Mouse (Mus musculus): ENCODE measurements at regions not wholly inside any gene's neighbourhood (a gene's known extent, or its start where the extent isn't known, plus 50 kb on each side); places are given as distances from the start of the nearest gene placed in this dataset.

DNA sequence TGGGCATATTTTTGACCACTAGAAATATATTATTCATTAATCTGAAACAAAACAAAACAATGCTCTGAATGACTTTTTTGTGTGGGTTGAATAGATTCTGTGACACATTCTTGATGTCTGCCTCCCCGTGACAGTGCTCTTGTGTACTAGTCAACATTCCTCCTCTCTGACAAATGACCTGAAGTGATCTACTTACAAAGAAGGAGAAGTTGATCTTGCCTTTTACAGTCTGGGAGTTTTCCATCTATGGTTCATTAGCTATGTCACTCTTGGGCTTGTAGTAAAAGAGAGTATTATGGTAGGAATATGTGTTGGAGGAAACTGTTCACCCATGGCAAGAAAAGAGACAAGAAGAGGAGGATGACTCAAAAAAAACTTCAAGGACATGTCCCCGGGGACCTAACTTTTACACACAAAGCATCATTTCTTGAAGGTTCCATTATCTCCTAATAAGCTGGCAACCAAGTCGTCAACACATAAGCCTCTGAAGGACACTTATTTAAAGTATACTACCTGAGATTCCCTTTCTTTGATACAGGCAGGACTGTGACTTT lies 217.9 kb downstream of the Gm21750 start:
- Histone ChIP-seq H3K9ac (no peak overlapping the region), H3K27ac (no peak overlapping the region), H3K4me3 (no peak overlapping the region), H3K36me3 (ENCODE audit: poor library complexity, severe bottlenecking) (no peaks in the 10 kb centered on the region), H3K4me1 (no peaks in the 10 kb centered on the region), H3K9me3 (replicated peaks) (no peaks in the 10 kb centered on the region), H3K4me2 (no peak overlapping the region), H3K27me3 (no peaks in the 10 kb centered on the region)
- WGBS = 76% methylated on average over 3 of the region's 3 CpGs
- no peak for ATAC-seq

DNA sequence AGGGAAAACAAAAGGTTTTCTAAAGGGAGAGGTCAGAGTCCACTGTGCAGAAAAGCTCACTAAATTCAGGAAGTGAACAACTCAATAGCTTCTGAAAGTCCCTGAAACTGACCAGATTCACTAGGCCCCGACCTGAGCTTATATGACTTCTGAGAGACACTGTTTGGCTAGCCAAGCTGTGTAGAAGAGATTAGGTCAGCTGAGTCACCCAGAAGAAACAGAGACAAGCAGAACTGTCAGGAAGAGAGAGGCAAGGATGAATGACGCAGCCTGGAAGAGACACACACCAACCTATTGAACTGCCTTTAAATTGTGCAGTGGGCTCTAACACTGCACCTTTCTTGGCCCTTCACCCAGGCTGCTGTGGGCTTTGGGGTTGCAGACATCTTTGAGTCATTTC lies 230.4 kb downstream of the Gm21750 start:
- WGBS = 75% methylated on average over 2 of the region's 2 CpGs
- H3K9me3 ChIP-seq (replicated peaks) = no peaks in the 10 kb centered on the region

DNA sequence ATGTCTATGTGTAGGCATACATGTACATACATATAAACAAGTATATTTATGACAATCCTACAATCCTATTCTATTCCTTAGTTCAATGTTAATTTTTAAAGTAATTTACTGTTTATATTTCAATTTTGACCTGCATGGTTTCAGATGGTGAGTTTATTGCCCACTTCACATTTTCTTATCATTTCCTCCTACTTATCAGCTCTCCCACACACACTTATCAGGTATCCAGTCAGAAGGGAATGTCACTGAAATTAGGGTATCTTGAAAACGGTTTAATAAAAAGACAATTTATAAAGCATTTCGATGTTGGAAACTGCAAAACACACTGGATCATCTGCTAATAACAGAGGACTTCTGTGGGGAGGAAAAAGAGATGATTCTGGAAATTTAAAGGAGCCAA lies 233.8 kb downstream of the Gm21750 start:
- Histone ChIP-seq H3K4me3 (no peak overlapping the region), H3K9me3 (replicated peaks) (no peaks in the 10 kb centered on the region), H3K27ac (no peak overlapping the region), H3K36me3 (ENCODE audit: poor library complexity, severe bottlenecking) (no peaks in the 10 kb centered on the region), H3K27me3 (no peaks in the 10 kb centered on the region), H3K4me2 (no peak overlapping the region), H3K4me1 (no peaks in the 10 kb centered on the region), H3K9ac (no peak overlapping the region)
- ATAC-seq = no peak
- WGBS = 88% methylated on average over 2 of the region's 2 CpGs

More for the DNA sequence above, 230.4 kb downstream of the Gm21750 start:
- Histone ChIP-seq H3K9ac (no peak overlapping the region), H3K4me1 (no peaks in the 10 kb centered on the region), H3K27ac (no peak overlapping the region), H3K27me3 (no peaks in the 10 kb centered on the region), H3K4me2 (no peak overlapping the region), H3K4me3 (no peak overlapping the region), H3K36me3 (ENCODE audit: poor library complexity, severe bottlenecking) (no peaks in the 10 kb centered on the region)
- no peak for ATAC-seq

DNA sequence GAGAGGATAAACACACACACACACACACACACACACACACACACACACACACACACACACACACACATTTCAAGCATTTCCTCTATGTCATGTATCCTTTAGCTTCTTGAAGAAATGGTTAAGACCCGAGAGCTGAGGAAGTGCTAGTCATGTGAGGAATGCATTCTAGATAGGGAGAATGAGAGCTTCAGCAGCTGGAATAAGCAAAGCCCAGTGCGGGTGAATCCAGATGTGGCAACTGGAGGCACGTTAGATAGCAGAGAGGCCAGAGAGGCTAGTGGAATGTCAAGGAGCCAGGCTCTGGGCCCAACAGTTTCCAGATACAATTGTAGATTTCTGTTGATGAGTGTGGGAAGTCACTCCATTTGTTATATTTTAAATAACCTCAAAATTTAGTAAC lies 234.2 kb downstream of the Gm21750 start:
- no peak overlapping the region for H3K27ac ChIP-seq
- no peaks in the 10 kb centered on the region for H3K36me3 ChIP-seq (ENCODE audit: poor library complexity, severe bottlenecking)
- no peak overlapping the region for H3K4me2 ChIP-seq
- H3K4me1 ChIP-seq = no peaks in the 10 kb centered on the region
- H3K27me3 ChIP-seq = no peaks in the 10 kb centered on the region
- ATAC-seq = no peak
- H3K9me3 ChIP-seq (replicated peaks) = no peaks in the 10 kb centered on the region
- H3K9ac ChIP-seq = no peak overlapping the region
- H3K4me3 ChIP-seq = no peak overlapping the region
- WGBS = 90% methylated on average over 3 of the region's 3 CpGs

DNA sequence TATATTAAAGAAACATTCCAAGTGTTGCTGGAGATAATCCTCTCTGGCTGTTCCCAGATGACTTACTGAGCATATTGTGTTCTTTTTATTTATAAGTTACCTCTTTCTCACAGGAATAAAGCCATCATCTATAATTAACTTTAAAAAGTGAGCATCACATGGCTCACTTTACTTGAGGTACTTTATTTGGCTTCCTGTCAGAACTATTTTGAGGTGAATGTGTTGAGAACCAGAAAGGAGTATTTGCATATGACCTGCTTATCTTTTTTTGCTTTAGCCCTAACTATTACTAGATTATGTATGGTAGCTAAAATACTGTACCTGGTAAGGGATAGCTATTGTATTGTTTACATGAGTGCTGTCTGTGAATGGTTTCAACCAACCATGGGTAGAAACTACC lies 238.1 kb downstream of the Gm21750 start:
- H3K27ac ChIP-seq = no peak overlapping the region
- no peak for ATAC-seq

DNA sequence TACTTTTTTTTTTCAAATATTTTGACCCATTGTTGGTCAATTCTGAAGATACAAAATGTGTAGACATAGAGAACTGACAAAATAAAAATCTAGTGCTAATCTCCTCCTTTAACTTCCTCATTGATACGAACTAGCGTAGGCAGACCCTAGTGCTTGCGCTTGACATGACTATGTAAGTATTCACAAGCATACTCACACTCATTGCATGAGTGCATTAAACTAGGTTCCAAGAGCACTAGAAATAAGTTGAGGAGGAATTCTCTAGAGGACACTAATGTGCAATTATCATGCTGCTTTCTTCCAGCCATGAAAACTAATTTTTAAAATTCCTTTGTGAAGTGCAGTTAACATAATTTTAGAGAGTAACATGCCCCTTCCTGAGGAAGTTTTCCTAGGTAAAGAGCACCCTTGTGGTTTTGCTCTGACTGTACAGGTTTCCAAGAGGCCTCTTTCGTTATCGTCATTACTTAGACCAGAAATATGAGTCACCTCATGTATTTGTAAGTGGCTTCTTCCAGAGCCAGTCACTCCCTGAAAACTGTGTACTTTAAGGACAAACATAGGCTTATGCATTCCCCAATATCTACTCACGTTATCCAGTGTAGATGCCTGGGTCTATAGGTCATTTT lies 241.2 kb downstream of the Gm21750 start:
- no peak overlapping the region for H3K4me2 ChIP-seq

More for the DNA sequence above, 238.1 kb downstream of the Gm21750 start:
- H3K4me2 ChIP-seq = no peak overlapping the region
- no peaks in the 10 kb centered on the region for H3K27me3 ChIP-seq
- no peak overlapping the region for H3K9ac ChIP-seq
- H3K9me3 ChIP-seq (replicated peaks) = no peaks in the 10 kb centered on the region
- H3K4me1 ChIP-seq = no peaks in the 10 kb centered on the region
- H3K36me3 ChIP-seq (ENCODE audit: poor library complexity, severe bottlenecking) = no peaks in the 10 kb centered on the region
- H3K4me3 ChIP-seq = no peak overlapping the region

DNA sequence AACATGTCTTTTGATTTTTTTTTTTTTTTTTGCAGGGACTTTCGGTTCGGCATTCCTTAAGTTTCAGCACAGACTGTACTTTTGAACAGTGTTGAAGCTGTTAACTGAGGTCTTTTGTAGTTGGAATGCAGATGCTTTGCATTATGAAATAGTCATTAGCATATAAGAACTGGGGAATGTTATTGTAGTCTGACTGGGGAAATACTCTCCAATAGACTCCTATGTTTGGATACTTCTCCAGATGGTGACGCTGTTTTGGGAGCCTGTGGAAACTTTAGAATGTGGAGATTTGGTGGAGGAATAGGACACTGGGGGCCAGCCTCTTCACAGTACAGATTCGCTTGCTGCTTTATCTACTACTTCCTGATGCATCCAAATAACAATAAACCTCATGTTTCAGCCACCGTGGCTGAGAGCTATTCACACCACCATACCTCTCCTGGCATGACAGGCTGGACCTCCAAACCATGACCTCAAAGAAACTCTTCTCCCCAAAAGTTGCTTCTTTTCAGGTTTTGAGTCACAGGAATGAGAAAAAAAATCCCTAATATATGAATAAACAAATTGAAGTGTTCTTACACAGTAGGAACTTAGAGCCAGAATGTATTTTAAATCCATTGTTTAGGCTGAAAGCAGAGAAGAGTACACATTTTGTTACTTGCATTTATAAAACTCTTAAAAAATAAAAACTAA lies 252.9 kb downstream of the Gm21750 start:
- H3K4me3 ChIP-seq = no peak overlapping the region
- 0 out of 2 replicates have a peak, but pooled peaks cover 3% of the 10 kb centered on the region for H3K4me1 ChIP-seq
- H3K36me3 ChIP-seq (ENCODE audit: poor library complexity, severe bottlenecking) = no peaks in the 10 kb centered on the region
- H3K4me2 ChIP-seq = no peak overlapping the region
- H3K9me3 ChIP-seq (replicated peaks) = no peaks in the 10 kb centered on the region
- no peak for ATAC-seq
- H3K27me3 ChIP-seq = no peaks in the 10 kb centered on the region
- 68% methylated on average over 5 of the region's 5 CpGs for WGBS
- H3K27ac ChIP-seq = no peak overlapping the region
- no peak overlapping the region for H3K9ac ChIP-seq

More for the DNA sequence above, 241.2 kb downstream of the Gm21750 start:
- Histone ChIP-seq H3K9ac (no peak overlapping the region), H3K4me1 (no peaks in the 10 kb centered on the region), H3K36me3 (ENCODE audit: poor library complexity, severe bottlenecking) (no peaks in the 10 kb centered on the region), H3K27ac (no peak overlapping the region), H3K9me3 (replicated peaks) (no peaks in the 10 kb centered on the region), H3K4me3 (no peak overlapping the region), H3K27me3 (no peaks in the 10 kb centered on the region)
- ATAC-seq = no peak
- 91% methylated on average over 6 of the region's 6 CpGs for WGBS

DNA sequence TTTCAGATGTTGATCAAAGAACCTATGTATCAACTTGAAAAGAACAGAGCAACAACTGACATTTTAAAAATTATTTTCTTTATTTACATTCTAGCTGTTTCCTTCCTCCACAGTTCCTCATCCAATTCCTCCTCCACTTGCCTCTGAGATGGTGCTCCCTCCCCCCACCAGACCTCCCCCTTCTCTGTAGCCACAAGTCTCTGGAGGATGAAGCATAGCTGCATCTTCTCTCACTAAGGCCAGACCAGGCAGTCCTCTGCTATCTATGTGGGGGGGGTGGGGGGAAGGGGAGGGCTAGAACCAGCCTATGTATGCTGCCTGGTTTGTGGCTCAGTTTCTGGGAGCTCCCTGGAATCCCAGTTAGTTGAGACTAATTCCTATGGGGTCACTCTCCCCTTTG lies 255.0 kb downstream of the Gm21750 start:
- Histone ChIP-seq H3K4me2 (no peak overlapping the region), H3K9me3 (replicated peaks) (no peaks in the 10 kb centered on the region), H3K9ac (no peak overlapping the region), H3K36me3 (ENCODE audit: poor library complexity, severe bottlenecking) (no peaks in the 10 kb centered on the region), H3K4me3 (no peak overlapping the region), H3K27me3 (no peaks in the 10 kb centered on the region), H3K27ac (no peak overlapping the region), H3K4me1 (0 out of 2 replicates have a peak, but pooled peaks cover 3% of the 10 kb centered on the region)
- ATAC-seq = no peak

DNA sequence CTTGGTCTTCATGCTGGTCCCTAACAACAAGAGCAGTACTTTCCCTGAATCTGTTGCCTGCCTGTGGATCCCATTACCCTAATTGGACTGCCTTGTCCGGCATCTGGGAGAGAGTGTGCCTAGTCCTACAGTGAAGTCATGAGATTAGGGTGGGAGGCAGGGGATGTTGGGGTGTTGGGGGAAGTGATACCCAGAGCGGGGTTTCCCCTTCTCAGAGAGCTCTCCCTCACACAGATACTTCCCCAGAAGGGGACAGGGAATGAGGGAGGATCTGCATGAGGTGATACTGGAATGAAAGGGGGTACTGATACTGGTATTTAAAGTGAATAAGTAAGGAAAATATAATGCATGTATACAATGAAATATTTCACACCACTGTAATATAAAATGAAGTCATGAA lies 270.1 kb downstream of the Gm21750 start:
- H3K4me3 ChIP-seq = no peak overlapping the region
- WGBS = 72% methylated on average over 2 of the region's 2 CpGs
- no peak overlapping the region for H3K9ac ChIP-seq
- H3K9me3 ChIP-seq (replicated peaks) = no peaks in the 10 kb centered on the region
- no peaks in the 10 kb centered on the region for H3K27me3 ChIP-seq
- H3K36me3 ChIP-seq (ENCODE audit: poor library complexity, severe bottlenecking) = no peaks in the 10 kb centered on the region
- H3K4me2 ChIP-seq = no peak overlapping the region
- H3K27ac ChIP-seq = no peak overlapping the region
- no peaks in the 10 kb centered on the region for H3K4me1 ChIP-seq
- ATAC-seq = no peak

DNA sequence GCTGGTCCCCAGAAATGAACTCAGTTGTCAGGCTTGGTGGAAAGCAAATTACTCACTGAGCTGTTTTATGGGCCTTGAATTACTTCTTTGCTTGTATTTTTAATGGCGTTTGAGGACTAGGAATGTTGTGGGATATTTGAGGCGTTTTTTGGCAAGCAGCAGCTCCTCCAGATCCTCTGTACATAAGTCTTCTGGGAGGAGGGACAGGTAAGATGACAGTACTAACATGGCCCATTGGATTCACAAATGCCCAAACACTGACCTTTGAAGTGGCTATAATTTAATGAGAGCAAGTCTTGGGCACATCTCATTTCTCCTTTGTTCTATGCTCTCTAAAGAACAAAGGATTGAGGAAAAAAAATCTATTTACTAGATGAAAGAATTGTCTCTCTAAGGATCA lies 286.3 kb downstream of the Gm21750 start:
- Histone ChIP-seq H3K4me1 (no peaks in the 10 kb centered on the region), H3K27ac (no peak overlapping the region), H3K9ac (no peak overlapping the region), H3K4me3 (no peak overlapping the region), H3K36me3 (ENCODE audit: poor library complexity, severe bottlenecking) (no peaks in the 10 kb centered on the region), H3K9me3 (replicated peaks) (no peaks in the 10 kb centered on the region), H3K27me3 (no peaks in the 10 kb centered on the region), H3K4me2 (no peak overlapping the region)
- no peak for ATAC-seq
- 83% methylated on average over 2 of the region's 2 CpGs for WGBS

DNA sequence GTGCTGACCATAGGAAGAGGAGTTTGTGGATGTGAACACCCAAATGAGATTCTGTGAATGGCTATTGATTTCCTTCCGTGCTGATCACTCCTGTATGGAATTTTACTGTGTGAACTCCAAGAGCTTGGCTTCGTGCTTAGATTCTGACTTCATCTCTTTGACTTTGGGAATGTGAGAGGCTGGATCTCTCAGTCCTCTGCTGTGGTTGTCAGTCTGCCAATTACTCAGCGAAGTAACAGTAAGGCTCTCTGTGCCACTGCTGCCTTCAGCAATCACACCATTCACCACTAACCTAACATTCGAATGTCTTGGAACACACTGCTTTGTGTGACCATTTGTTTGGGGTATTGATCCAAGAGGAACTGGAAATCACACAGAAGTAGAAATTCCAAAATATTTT lies 291.5 kb downstream of the Gm21750 start:
- H3K4me3 ChIP-seq = no peak overlapping the region
- no peak overlapping the region for H3K27ac ChIP-seq
- H3K9ac ChIP-seq = no peak overlapping the region
- no peak overlapping the region for H3K4me2 ChIP-seq
- no peaks in the 10 kb centered on the region for H3K27me3 ChIP-seq
- no peaks in the 10 kb centered on the region for H3K9me3 ChIP-seq (replicated peaks)
- H3K36me3 ChIP-seq (ENCODE audit: poor library complexity, severe bottlenecking) = no peaks in the 10 kb centered on the region
- H3K4me1 ChIP-seq = no peaks in the 10 kb centered on the region
- 83% methylated on average over 4 of the region's 4 CpGs for WGBS
- no peak for ATAC-seq

DNA sequence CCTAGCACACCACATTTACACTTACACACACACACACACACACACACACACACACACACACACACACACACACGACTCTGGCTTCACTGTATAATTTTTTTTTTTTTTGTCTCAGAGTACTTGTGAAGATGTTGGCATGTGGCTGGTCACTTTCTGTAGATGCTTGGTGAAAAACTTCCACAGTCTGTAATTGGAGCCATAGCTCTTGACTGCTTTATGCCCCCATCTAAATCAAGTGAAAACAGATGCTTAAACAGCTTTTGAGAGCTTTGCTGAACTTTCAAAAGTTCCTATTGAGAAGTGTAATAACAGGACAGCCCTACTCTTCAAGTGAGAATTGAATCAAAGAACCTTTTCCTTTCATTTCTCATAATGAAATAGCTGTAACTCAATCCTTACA lies 317.7 kb downstream of the Gm21750 start:
- ATAC-seq = no peak
- H3K9me3 ChIP-seq (replicated peaks) = no peaks in the 10 kb centered on the region
- no peak overlapping the region for H3K4me3 ChIP-seq
- H3K27me3 ChIP-seq = no peaks in the 10 kb centered on the region
- 40% methylated on average over 1 of the region's 1 CpGs for WGBS
- H3K9ac ChIP-seq = no peak overlapping the region
- H3K4me2 ChIP-seq = no peak overlapping the region
- no peaks in the 10 kb centered on the region for H3K4me1 ChIP-seq
- no peaks in the 10 kb centered on the region for H3K36me3 ChIP-seq (ENCODE audit: poor library complexity, severe bottlenecking)
- no peak overlapping the region for H3K27ac ChIP-seq

DNA sequence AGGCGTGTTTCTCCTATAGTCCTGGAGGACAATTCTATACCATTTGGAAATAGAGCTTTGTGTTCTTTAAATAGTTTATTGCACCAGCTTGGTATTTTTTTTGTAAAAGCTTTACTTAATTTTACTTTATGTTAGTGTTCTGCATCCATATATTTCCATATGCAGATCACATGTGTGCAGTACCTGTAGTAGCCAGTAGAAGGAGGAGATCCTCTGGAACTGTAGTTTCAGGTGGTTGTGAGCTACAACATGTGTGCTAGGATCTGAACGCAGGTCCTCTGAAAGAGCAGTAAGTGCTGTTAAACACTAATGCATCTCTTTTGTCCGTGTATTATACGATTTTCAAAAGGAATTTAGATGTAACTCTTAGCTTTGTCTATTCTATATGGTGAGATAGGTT lies 335.2 kb downstream of the Gm21750 start:
- H3K4me2 ChIP-seq = no peak overlapping the region
- no peak for ATAC-seq
- no peaks in the 10 kb centered on the region for H3K4me1 ChIP-seq
- H3K9me3 ChIP-seq (replicated peaks) = no peaks in the 10 kb centered on the region
- no peak overlapping the region for H3K4me3 ChIP-seq
- H3K36me3 ChIP-seq (ENCODE audit: poor library complexity, severe bottlenecking) = no peaks in the 10 kb centered on the region
- no peak overlapping the region for H3K27ac ChIP-seq
- H3K27me3 ChIP-seq = no peaks in the 10 kb centered on the region
- H3K9ac ChIP-seq = no peak overlapping the region
- WGBS = 90% methylated on average over 4 of the region's 4 CpGs

Data from forebrain, embryonic 13.5 days (tissue).